Comparison of ENCODE assay signal across 18 mouse cellular contexts in the genomic region with DNA sequence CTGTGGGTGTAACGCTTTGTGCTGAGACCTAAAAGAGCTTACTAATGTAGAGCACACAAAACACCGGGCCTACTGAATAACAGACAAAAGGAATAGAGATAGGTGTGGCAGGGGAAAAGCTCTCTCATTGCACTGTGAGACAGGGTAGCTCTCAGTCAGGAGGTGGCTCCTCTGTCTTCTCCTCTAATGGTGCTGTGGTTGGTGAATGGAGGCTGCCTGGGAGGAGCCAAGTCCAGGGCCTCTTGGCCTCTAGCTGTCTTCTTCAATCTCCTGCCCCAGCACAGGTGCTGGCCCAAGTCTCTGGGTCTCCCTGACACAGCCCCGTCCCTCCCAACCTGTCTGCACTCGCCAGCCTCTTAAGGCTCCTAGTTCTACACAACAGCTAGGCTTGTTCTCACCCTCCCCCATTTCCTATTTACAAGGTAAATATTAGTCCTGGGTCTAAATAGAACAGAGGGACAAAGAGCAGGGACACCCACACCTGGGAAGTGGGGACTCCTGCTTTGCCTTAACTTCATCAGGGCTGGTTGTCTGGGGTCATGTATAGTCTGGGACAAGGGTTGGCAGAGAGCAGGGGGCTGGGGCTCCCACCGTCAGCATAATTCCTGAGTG. TPM values are rescaled to one million over a fixed set of nuclear protein-coding genes. Genes with fewer than 3 reads are reported as not detected.
DNase-seq lines count a peak whose midpoint lies in the region; ATAC-seq and TF ChIP-seq lines count a peak whose summit lies in the region.
"Had no signal": no experiment of that assay in that cellular context is flagged by ENCODE, and none has a peak within 500 bp of the region (broad histone marks: within the 10 kb centered on the region; RNA-seq: fewer than 3 reads in every experiment).

No protein-coding gene starts in this region.

- WGBS in intestine, embryonic 16.5 days: 68% methylated on average over 5 of the region's 5 CpGs

- H3K36me3 ChIP-seq in E14TG2a.4 (ENCODE audit: insufficient read depth, low read length): 0 out of 2 replicates have a peak, but pooled peaks cover 3% of the 10 kb centered on the region
- no peaks in the 10 kb centered on the region for H3K36me3 ChIP-seq in intestine, embryonic 16.5 days (ENCODE audit: control insufficient read depth, insufficient read depth, low read length)
- H3K36me3 ChIP-seq: heart, embryonic 15.5 days; midbrain, embryonic 12.5 days had no signal

- no peak for TF ChIP-seq CTCF in E14TG2a.4 (conservative IDR thresholded peaks at IDR 0.05; ENCODE audit: low read length)

- H3K4me2 ChIP-seq in intestine, embryonic 16.5 days (ENCODE audit: low read depth, low read length): no peak overlapping the region
- H3K4me2 ChIP-seq: forebrain, embryonic 13.5 days; heart, embryonic 15.5 days; hindbrain, embryonic 13.5 days; limb, embryonic 13.5 days; midbrain, embryonic 12.5 days had no signal

- H3K9ac ChIP-seq in intestine, embryonic 16.5 days (ENCODE audit: low read depth, low read length): no peak overlapping the region
- H3K9ac ChIP-seq: forebrain, embryonic 13.5 days; heart, embryonic 15.5 days; hindbrain, embryonic 13.5 days; limb, embryonic 13.5 days; midbrain, embryonic 12.5 days had no signal

- ATAC-seq in intestine, embryonic 16.5 days: peak; percentile 72
- ATAC-seq in megakaryocyte-erythroid progenitor cell, adult 5-6 weeks (replicated peaks; ENCODE audit: low FRiP score, low TSS enrichment, poor library complexity, severe bottlenecking): peak; percentile 66
- ATAC-seq: forebrain, embryonic 13.5 days had no signal

- H3K27me3 ChIP-seq in E14TG2a.4 (ENCODE audit: insufficient read depth, low read length): no peaks in the 10 kb centered on the region
- no peaks in the 10 kb centered on the region for H3K27me3 ChIP-seq in intestine, embryonic 16.5 days (replicated peaks; ENCODE audit: control insufficient read depth, insufficient read depth, low read length)
- H3K27me3 ChIP-seq: forebrain, embryonic 13.5 days; heart, embryonic 15.5 days; hindbrain, embryonic 13.5 days; limb, embryonic 13.5 days; midbrain, embryonic 12.5 days had no signal

- peaks cover 58% of the 10 kb centered on the region for H3K4me1 ChIP-seq in E14TG2a.4 (replicated peaks; ENCODE audit: low read depth, low read length)
- 0 out of 2 replicates have a peak, but pooled peaks cover 3% of the 10 kb centered on the region for H3K4me1 ChIP-seq in intestine, embryonic 16.5 days (ENCODE audit: control insufficient read depth, insufficient read depth, low read length)
- H3K4me1 ChIP-seq: forebrain, embryonic 13.5 days; heart, embryonic 15.5 days; hindbrain, embryonic 13.5 days; limb, embryonic 13.5 days; midbrain, embryonic 12.5 days had no signal

- H3K4me3 ChIP-seq in E14TG2a.4 (replicated peaks; ENCODE audit: low read length): peak overlapping the region; percentile 74; the same call in 1 of the 2 replicates
- H3K4me3 ChIP-seq in intestine, embryonic 16.5 days (ENCODE audit: low read length): no peak overlapping the region
- H3K4me3 ChIP-seq: forebrain, embryonic 13.5 days; heart, embryonic 15.5 days; hindbrain, embryonic 13.5 days; left cerebral cortex, adult 2 months; limb, embryonic 13.5 days; midbrain, embryonic 12.5 days had no signal

- no peaks in the 10 kb centered on the region for H3K9me3 ChIP-seq in E14TG2a.4 (ENCODE audit: low read length)
- no peaks in the 10 kb centered on the region for H3K9me3 ChIP-seq in intestine, embryonic 16.5 days (ENCODE audit: control insufficient read depth, low read length)
- H3K9me3 ChIP-seq: forebrain, embryonic 13.5 days; heart, embryonic 15.5 days; hindbrain, embryonic 13.5 days; limb, embryonic 13.5 days; midbrain, embryonic 12.5 days had no signal

- H3K27ac ChIP-seq in intestine, embryonic 16.5 days (ENCODE audit: low read length): no peak overlapping the region
- H3K27ac ChIP-seq: forebrain, embryonic 13.5 days; heart, embryonic 15.5 days; hindbrain, embryonic 13.5 days; left cerebral cortex, adult 2 months; limb, embryonic 13.5 days; midbrain, embryonic 12.5 days had no signal

- peak; percentile 30 to 40 for DNase-seq in lung, adult 18-20 months
- no peak for DNase-seq in lung, postnatal 10 days
- no peak for DNase-seq in adrenal gland, postnatal 14 days
- DNase-seq in kidney, postnatal 36 days: no peak
- no peak for DNase-seq in right cerebral cortex, adult 18-20 months
- DNase-seq: cerebellum, adult 11-12 months; heart, adult 11 months; kidney, adult 2 months; right cerebral cortex, postnatal 4 days had no signal

RNA-seq across cellular contexts. Expression of a gene that starts 0.6 kb away (rescaled TPM):
- 3.7 and 8.7 TPM in 2 replicates for polyA plus RNA-seq in intestine, embryonic 16.5 days (2015; fragmentation: Nextera tagmentation; extraction: Ambion mirVana)
- total RNA-seq in megakaryocyte-erythroid progenitor cell, adult 5-6 weeks (2014; fragmentation: Nextera tagmentation): 0.52 and 0.83 TPM in 2 replicates
- 0.61 TPM in 1 of 2 replicates, not detected in the other for total RNA-seq in megakaryocyte-erythroid progenitor cell, adult 5-6 weeks (2017)
- total RNA-seq in adrenal gland, postnatal 14 days (2021): 14.0 and 232 TPM in 2 replicates
- polyA plus RNA-seq: hindbrain, embryonic 13.5 days; midbrain, embryonic 12.5 days had no signal

RNA-seq across cellular contexts. Expression of a gene that starts 12.8 kb away (rescaled TPM):
- polyA plus RNA-seq in intestine, embryonic 16.5 days (2015; fragmentation: Nextera tagmentation; extraction: Ambion mirVana): 7.9 and 9.2 TPM in 2 replicates
- total RNA-seq in megakaryocyte-erythroid progenitor cell, adult 5-6 weeks (2014; fragmentation: Nextera tagmentation): 17.5 and 18.0 TPM in 2 replicates
- total RNA-seq in megakaryocyte-erythroid progenitor cell, adult 5-6 weeks (2017): 4.9 and 6.7 TPM in 2 replicates
- total RNA-seq in adrenal gland, postnatal 14 days (2021): 11.6 and 15.1 TPM in 2 replicates

RNA-seq across cellular contexts. Expression of a gene that starts 12.8 kb away (rescaled TPM):
- polyA plus RNA-seq in intestine, embryonic 16.5 days (2015; fragmentation: Nextera tagmentation; extraction: Ambion mirVana): 157 and 173 TPM in 2 replicates
- 42.7 and 48.6 TPM in 2 replicates for total RNA-seq in megakaryocyte-erythroid progenitor cell, adult 5-6 weeks (2014; fragmentation: Nextera tagmentation)
- total RNA-seq in megakaryocyte-erythroid progenitor cell, adult 5-6 weeks (2017): 25.8 and 38.7 TPM in 2 replicates
- total RNA-seq in adrenal gland, postnatal 14 days (2021): 56.0 and 63.6 TPM in 2 replicates

Comparison
In these comparisons a context has a peak if more than half of its experiments do, and no peak if none do; other contexts are left out.
1. DNase-seq: peak in lung, adult 18-20 months (2 of 2); none in lung, postnatal 10 days (single experiment), adrenal gland, postnatal 14 days (single experiment), kidney, postnatal 36 days (0 of 2) and right cerebral cortex, adult 18-20 months (single experiment).